Mouse (Mus musculus): ENCODE results near the gene Vmn2r69.

Vmn2r69 gene

GRCm38 (mm10) chr7:85415820-85416219, at the start of gene Vmn2r69:
Gene Vmn2r69 (minus strand): TSS chr7:85415920.
- no peak for DNase-seq
